Mouse (Mus musculus): ENCODE data around the gene Ptk7.

Ptk7 gene

GRCm38 (mm10) chr17:46554977-46555672, 74.2 kb downstream of the Ptk7 start:
- DNase-seq = peak; percentile 25 to 65

GRCm38 (mm10) chr17:46554646-46554976, 74.7 kb downstream of the Ptk7 start:
- DNase-seq = peak; percentile 28 to 59

GRCm38 (mm10) chr17:46553926-46554325, 75.4 kb downstream of the Ptk7 start:
- no peak for DNase-seq

GRCm38 (mm10) chr17:46553469-46553868, 75.8 kb downstream of the Ptk7 start:
- peak in 1 of 2 experiments; percentile 57 for DNase-seq

GRCm38 (mm10) chr17:46552841-46553423, 76.4 kb downstream of the Ptk7 start:
- DNase-seq = peak; percentile 92 to 96

GRCm38 (mm10) chr17:46552151-46552550, 77.2 kb downstream of the Ptk7 start:
- DNase-seq = no peak

GRCm38 (mm10) chr17:46551369-46551768, 77.9 kb downstream of the Ptk7 start:
- DNase-seq = no peak

GRCm38 (mm10) chr17:46550904-46551303, 78.4 kb downstream of the Ptk7 start:
- no peak for DNase-seq

GRCm38 (mm10) chr17:46549642-46550041, 79.7 kb downstream of the Ptk7 start:
- peak in 1 of 2 experiments; percentile 39 for DNase-seq

GRCm38 (mm10) chr17:46549193-46549592, 80.1 kb downstream of the Ptk7 start:
- peak; percentile 88 to 91 for DNase-seq

- DNase-seq = peak; percentile 48 to 78
Measured at GRCm38 (mm10) chr17:46548741-46549140, 80.6 kb downstream of the Ptk7 start.

- DNase-seq = no peak
Measured at GRCm38 (mm10) chr17:46547923-46548322, 81.4 kb downstream of the Ptk7 start.

GRCm38 (mm10) chr17:46546995-46547394, 82.3 kb downstream of the Ptk7 start:
- DNase-seq = no peak

- DNase-seq = no peak
Measured at GRCm38 (mm10) chr17:46546591-46546990, 82.7 kb downstream of the Ptk7 start.

GRCm38 (mm10) chr17:46545813-46546564, 83.3 kb downstream of the Ptk7 start, which contains the start of gene Cul9:
Gene Cul9 (minus strand): TSS chr17:46546388.
- peak; percentile 82 to 93 for DNase-seq

GRCm38 (mm10) chr17:46543661-46544060, 85.6 kb downstream of the Ptk7 start:
- DNase-seq = no peak

GRCm38 (mm10) chr17:46525579-46526307, 103.6 kb downstream of the Ptk7 start:
- peak; percentile 79 for DNase-seq

- DNase-seq = no peak
Measured at GRCm38 (mm10) chr17:46525065-46525464, 104.2 kb downstream of the Ptk7 start.

GRCm38 (mm10) chr17:46521963-46522668, 107.2 kb downstream of the Ptk7 start:
- no peak for DNase-seq

- DNase-seq = no peak
Measured at GRCm38 (mm10) chr17:46521174-46521573, 108.1 kb downstream of the Ptk7 start.

GRCm38 (mm10) chr17:46520385-46520979, 108.8 kb downstream of the Ptk7 start:
- DNase-seq = no peak

- DNase-seq = no peak
Measured at GRCm38 (mm10) chr17:46519971-46520370, 109.3 kb downstream of the Ptk7 start.
